Mouse (Mus musculus): ENCODE measurements around the gene Gm6169. TPM values are rescaled to one million over a fixed set of nuclear protein-coding genes. Genes with fewer than 3 reads are reported as not detected.

The Gm6169 gene
- polyA plus RNA-seq, 1 experiment from 2014 or later: 0.32 TPM

Other genes with a start within 250 kb of the Gm6169 start
- 0.24 and 0.26 TPM in 2 replicates for gene Gcnt4, start 174.5 kb downstream of the Gm6169 start, polyA plus RNA-seq (2015; fragmentation: Nextera tagmentation; extraction: Ambion mirVana)
- not detected in 2 replicates for gene 1700029F12Rik, start 64.9 kb downstream of the Gm6169 start, polyA plus RNA-seq (2015; fragmentation: Nextera tagmentation; extraction: Ambion mirVana)
- gene Fam169a, start 32.0 kb downstream of the Gm6169 start, polyA plus RNA-seq (2015; fragmentation: Nextera tagmentation; extraction: Ambion mirVana): 27.9 and 28.4 TPM in 2 replicates
- gene Gfm2, start 38.7 kb upstream of the Gm6169 start, polyA plus RNA-seq (2015; fragmentation: Nextera tagmentation; extraction: Ambion mirVana): 31.8 and 34.4 TPM in 2 replicates
- gene Nsa2, start 38.7 kb upstream of the Gm6169 start, polyA plus RNA-seq (2015; fragmentation: Nextera tagmentation; extraction: Ambion mirVana): 35.0 and 36.0 TPM in 2 replicates
- 45.2 and 52.9 TPM in 2 replicates for gene Hexb, start 99.1 kb upstream of the Gm6169 start, polyA plus RNA-seq (2015; fragmentation: Nextera tagmentation; extraction: Ambion mirVana)
- gene Enc1, start 141.9 kb upstream of the Gm6169 start, polyA plus RNA-seq (2015; fragmentation: Nextera tagmentation; extraction: Ambion mirVana): 57.3 and 59.7 TPM in 2 replicates

Data from hindbrain, embryonic 15.5 days (tissue).